Mouse (Mus musculus) megakaryocyte, embryonic 14.5 days (primary cell): ENCODE results near the gene Hoxa9. TPM values are rescaled to one million over a fixed set of nuclear protein-coding genes. Genes with fewer than 3 reads are reported as not detected.

Experiments
- H3K27me3 ChIP-seq: replicated peaks from 2 replicates; pipeline ENCODE3; 2012; ENCODE audit warnings: inconsistent platforms
- H3K36me3 ChIP-seq: replicated peaks from 2 replicates; pipeline ENCODE3; 2012; ENCODE audit warnings: low read length, inconsistent platforms, mixed read lengths
- H3K4me1 ChIP-seq: 2 replicates; pipeline ENCODE4 v1.6.1; 2012; ENCODE audit warnings: inconsistent platforms
- H3K4me3 ChIP-seq: replicated peaks from 2 replicates; pipeline ENCODE3; 2012; ENCODE audit warnings: moderate library complexity, mild to moderate bottlenecking, inconsistent platforms
- H3K9me3 ChIP-seq: 2 replicates; pipeline ENCODE4 v1.6.1; 2012; ENCODE audit warnings: inconsistent platforms
- FLI1 ChIP-seq: IDR thresholded peaks from 2 replicates; pipeline ENCODE4 v1.6.1; 2012; ENCODE audit warnings: low read length, inconsistent platforms, mixed read lengths
- GATA1 ChIP-seq: IDR thresholded peaks from 3 replicates; pipeline ENCODE4 v1.6.1; 2012; ENCODE audit warnings: mixed read lengths, low read length, inconsistent platforms, borderline replicate concordance
- polyA plus RNA-seq: library from polyadenylated mRNA; stranded (reverse); fragments of >175 nt; gene quantifications from 2 replicates; pipeline ENCODE4 v1.2.3, GENCODE M21; 2012; ENCODE audit warnings: low replicate concordance; ENCODE audit not compliant: insufficient read depth

Hoxa9 gene
- polyA plus RNA-seq, 1 experiment: 3.8 TPM

DNA sequence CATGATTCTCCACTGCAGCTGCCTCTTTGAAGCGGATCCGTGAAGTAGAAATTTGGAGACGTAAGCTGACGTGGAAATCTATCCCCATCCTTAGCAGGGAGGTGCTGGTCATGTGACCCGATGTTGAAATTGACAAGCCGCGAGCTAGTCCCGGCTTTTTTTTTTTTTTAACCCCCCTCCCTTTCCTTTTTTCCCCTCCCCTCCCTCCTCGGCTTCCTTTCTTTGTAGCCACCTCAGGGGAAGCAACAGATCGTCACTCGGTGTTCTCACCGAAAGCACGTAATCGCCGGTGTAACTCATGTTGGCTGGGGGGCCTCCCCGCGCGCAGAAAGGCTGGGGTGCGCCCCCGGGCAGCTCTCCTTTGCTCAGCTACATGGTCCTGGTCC lies 14.9 kb upstream of the Hoxa9 start, which contains the start of gene Hoxa11:
TSS of gene Hoxa11 (minus strand) at position 54 of the 386 bp plus-strand sequence.
- no peak for TF ChIP-seq FLI1
- TF ChIP-seq GATA1: no peak
- Histone ChIP-seq H3K27me3 (peaks cover 99% of the 10 kb centered on the region), H3K9me3 (no peaks in the 10 kb centered on the region), H3K36me3 (no peaks in the 10 kb centered on the region), H3K4me3 (peak within 1 kb of the TSS; percentile 75), H3K4me1 (peaks cover 46% of the 10 kb centered on the region)

DNA sequence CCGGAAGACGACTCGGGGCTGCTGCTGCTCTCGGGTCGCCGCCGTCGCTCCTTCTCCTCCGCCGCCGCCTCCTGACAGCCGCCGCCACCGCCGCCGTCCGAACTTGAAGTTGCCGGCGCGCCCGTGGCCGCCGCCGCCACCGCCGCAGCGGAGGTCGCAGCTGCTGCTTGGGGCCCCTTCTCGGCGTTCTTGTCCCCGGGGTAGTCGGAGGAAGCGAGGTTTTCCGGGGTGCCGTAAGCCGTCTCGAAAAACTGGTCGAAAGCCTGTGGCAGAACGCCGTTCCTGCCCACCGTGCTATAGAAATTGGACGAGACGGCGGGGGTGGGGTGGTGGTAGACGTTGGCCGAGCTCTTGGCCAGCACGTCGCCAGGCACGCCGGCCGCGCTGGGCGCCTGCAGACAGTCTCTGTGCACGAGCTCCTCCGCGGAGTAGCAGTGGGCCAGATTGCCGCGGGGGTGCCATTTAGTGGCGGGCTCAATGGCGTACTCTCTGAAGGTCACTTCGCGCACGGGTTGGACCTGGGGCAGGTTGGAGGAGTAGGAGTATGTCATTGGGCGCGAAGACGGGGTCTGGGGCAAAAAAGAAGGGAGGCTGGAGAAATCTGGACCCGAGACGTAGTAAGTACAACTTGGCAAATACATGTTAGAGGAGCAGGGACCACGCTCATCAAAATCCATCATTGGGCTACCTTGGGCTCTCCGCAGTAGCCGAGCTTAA lies 14.3 kb upstream of the Hoxa9 start:
- Histone ChIP-seq H3K4me3 (peak overlapping the region; percentile 75), H3K9me3 (no peaks in the 10 kb centered on the region), H3K4me1 (peaks cover 52% of the 10 kb centered on the region), H3K36me3 (no peaks in the 10 kb centered on the region), H3K27me3 (peaks cover 99% of the 10 kb centered on the region)
- TF ChIP-seq FLI1: no peak
- no peak for TF ChIP-seq GATA1

DNA sequence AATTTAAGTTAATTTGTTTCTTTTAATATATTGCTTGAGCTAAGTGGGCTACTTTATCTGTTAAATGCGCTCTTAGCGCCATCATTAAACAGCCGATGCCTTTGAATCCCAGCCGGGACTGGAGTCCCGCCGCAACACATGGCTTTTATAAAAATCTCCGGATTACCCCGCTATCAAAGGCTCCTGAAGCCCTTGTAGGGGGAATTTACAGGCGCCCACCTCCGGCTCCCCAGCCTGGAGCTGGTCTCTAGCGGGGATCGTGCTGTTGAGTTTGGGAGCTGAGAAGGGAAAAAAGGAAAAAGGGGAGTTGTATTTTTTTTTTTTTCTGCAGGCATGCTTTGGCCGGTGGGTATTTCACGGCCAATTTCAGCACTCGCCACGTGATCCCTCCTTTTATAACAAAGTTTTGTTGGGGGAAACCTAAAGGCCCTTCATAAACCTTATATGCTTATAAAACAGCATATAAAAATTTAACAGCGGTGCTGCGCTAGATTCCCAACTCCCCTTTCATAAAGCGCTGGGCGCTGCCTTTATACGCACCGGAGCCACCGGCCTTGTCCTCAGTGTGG lies 13.7 kb upstream of the Hoxa9 start:
- peaks cover 99% of the 10 kb centered on the region for H3K27me3 ChIP-seq
- TF ChIP-seq GATA1 (no peak), FLI1 (no peak)
- no peaks in the 10 kb centered on the region for H3K36me3 ChIP-seq
- no peaks in the 10 kb centered on the region for H3K9me3 ChIP-seq
- H3K4me1 ChIP-seq: peaks cover 54% of the 10 kb centered on the region
- H3K4me3 ChIP-seq: peak overlapping the region; percentile 75

- Histone ChIP-seq H3K4me3 (no peak overlapping the region), H3K36me3 (no peaks in the 10 kb centered on the region), H3K27me3 (peaks cover 97% of the 10 kb centered on the region), H3K9me3 (no peaks in the 10 kb centered on the region), H3K4me1 (peaks cover 46% of the 10 kb centered on the region)
- TF ChIP-seq GATA1 (no peak), FLI1 (no peak)
Measured at GRCm38 (mm10) chr6:52243681-52244121, 12.8 kb upstream of the Hoxa9 start.

DNA sequence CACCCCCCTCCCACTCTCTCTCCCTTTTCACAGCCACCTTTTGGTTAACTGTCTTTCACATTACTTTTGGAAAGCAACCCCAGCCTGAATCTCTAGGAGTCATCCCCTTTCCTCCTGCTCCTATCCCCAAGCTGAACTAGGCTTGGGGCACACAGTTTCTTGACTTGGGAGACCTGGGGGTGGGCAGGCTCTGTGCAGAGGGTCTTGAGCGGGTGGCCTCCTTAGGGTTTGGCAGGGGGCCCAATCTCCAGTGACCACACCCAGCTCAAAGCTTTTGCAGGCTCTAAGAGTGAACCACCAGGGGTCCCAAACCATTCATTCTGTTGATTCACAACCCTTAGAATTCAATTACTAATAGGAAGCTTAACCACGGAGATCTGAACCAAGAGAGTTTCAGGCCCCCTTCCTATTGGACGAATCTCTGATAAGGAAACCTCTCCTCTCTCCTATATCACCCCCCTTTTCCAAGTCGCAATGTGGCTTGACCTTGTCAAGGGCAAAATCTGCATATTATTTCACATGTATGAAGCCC lies 12.0 kb upstream of the Hoxa9 start:
- peaks cover 38% of the 10 kb centered on the region for H3K4me1 ChIP-seq
- TF ChIP-seq GATA1: no peak
- TF ChIP-seq FLI1: no peak
- no peak overlapping the region for H3K4me3 ChIP-seq
- peaks cover 97% of the 10 kb centered on the region for H3K27me3 ChIP-seq
- no peaks in the 10 kb centered on the region for H3K9me3 ChIP-seq
- no peaks in the 10 kb centered on the region for H3K36me3 ChIP-seq

DNA sequence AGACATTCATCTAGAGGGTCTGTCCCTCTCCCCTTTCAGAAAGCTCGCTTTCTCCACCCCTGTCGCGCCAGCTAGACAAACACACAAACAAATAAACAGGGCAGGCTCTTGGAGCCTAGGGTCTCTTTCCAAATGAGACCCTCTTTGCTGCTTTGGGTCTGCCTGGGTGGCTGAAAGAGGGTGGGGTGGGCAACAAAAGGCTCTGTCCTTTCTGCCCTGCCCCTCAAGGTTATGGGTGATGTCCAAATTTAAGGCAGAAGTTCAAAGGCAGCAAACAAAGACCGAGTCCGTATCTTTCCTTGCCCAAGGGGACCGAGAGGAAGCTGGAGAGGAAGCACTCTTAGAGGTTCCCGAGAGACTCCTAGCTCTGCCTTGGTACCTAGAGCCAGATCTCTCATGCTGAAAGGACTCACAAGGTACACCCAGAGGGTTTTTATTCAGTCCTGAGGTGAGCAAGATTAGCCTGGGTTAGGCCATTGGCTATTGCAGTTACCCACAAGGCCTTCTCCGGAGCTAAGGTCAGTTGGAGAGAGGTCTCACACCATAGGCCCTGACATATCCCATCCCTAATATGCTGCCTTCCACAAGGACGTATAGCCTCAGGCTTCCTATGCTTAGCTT lies 10.2 kb upstream of the Hoxa9 start:
- H3K27me3 ChIP-seq: peaks cover 97% of the 10 kb centered on the region
- peaks cover 28% of the 10 kb centered on the region for H3K4me1 ChIP-seq
- H3K36me3 ChIP-seq: no peaks in the 10 kb centered on the region
- TF ChIP-seq FLI1: no peak
- no peaks in the 10 kb centered on the region for H3K9me3 ChIP-seq
- no peak overlapping the region for H3K4me3 ChIP-seq

DNA sequence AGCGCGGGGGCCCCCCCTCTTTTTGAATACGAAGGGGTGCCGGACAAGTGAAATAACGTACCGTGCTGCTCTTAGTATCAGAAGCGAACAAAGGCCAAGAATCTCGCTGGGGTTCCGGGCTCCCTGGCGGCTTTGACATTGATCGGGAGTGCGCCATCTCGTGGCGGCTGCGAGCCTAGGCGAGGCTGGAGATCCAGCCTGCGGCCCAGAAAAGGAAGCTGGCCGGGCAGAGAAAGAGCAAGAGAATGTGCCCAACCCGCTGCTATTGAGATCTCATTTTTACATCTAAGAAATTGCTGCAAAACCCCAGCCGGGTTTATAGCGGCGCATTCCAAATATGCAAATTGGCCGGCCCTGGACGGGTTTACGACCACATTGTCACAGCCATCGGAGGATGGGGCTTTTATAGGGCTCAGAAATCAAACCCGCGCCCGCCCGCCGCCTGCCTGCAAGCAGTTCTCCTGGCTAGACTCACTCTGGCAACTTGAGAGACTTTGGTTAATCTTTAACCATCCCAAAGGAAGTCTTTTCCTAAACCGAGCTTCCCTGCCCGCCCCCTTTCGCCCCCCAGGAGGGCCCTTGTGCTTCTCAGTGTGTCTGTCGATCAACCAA lies 9.6 kb upstream of the Hoxa9 start, which contains the start of gene Hoxa10:
TSS of gene Hoxa10 (minus strand) at position 466 of the 612 bp plus-strand sequence.
- Histone ChIP-seq H3K36me3 (no peaks in the 10 kb centered on the region), H3K4me3 (peak within 1 kb of the TSS; percentile 54), H3K27me3 (peaks cover 97% of the 10 kb centered on the region), H3K4me1 (peaks cover 22% of the 10 kb centered on the region), H3K9me3 (no peaks in the 10 kb centered on the region)
- no peak for TF ChIP-seq FLI1
- no peak for TF ChIP-seq GATA1

DNA sequence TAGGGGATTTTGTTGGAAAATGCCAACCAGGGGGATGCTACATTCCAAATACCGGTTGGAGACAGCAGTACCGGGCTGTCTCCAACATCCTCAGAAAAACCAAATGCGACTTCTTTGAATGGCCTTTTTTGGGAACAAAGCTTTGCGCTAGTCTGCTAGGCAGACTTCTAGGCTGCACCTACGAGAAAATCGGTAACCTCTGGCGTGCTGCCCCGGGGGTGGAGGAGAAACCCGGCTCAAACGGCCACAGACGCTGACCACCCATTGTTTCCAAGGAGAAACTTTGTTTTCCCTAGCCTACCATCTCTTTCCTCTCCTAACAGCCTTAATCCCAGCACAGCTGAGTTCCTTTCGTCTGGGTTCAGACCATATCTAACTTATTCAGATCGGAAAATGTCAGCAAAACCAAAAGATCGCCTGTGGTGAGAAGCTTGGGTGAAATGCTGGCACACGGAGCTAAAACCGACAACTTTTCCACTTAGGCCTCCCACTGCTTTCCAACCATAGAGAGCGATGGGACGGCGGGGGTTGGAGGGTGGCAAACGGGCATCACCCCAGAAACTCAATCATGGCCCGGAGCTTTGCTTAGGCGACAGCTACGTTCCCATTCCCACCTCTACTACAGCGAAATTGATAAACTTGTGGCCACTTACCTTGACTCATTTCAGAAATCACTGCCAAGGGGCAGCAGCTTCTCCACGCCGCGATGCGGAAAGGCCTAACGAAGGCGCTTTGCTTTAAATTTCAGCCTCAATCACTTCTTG lies 8.9 kb upstream of the Hoxa9 start:
- peaks cover 2% of the 10 kb centered on the region; the same call in 1 of the 2 replicates for H3K9me3 ChIP-seq
- no peaks in the 10 kb centered on the region for H3K36me3 ChIP-seq
- H3K4me1 ChIP-seq: peaks cover 15% of the 10 kb centered on the region
- H3K27me3 ChIP-seq: peaks cover 97% of the 10 kb centered on the region
- TF ChIP-seq GATA1 (no peak), FLI1 (no peak)
- H3K4me3 ChIP-seq: peak overlapping the region; percentile 54

DNA sequence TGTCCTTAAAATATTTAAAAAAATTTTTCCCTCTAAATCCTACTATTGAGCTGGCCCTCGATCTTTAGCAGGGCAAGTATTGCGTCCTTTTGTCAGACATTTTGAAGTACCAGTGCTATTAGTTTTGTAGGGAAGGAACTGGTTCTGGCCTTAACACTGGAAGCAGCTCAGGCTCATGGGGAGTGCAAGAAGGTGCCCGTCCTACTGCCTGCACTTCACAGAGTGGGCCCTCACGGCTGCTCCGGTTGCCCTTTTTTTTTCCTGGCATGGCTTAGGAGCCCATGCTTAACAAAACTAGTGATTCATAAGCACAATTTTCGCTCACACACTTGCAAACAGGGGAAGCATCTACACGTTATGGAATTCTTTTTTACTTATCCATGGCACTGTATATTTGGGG lies 8.1 kb upstream of the Hoxa9 start:
- no peak overlapping the region for H3K4me3 ChIP-seq
- H3K27me3 ChIP-seq: peaks cover 97% of the 10 kb centered on the region
- H3K4me1 ChIP-seq: peaks cover 21% of the 10 kb centered on the region
- TF ChIP-seq GATA1: no peak
- no peak for TF ChIP-seq FLI1
- H3K36me3 ChIP-seq: no peaks in the 10 kb centered on the region
- H3K9me3 ChIP-seq: peaks cover 5% of the 10 kb centered on the region; the same call in 1 of the 2 replicates
